Mouse (Mus musculus) myocyte (in vitro differentiated cells): ENCODE results near the gene F11r.

ENCODE experiments used
- CEBPB ChIP-seq: IDR thresholded peaks from 2 replicates; pipeline ENCODE4 v1.6.1; 2011; ENCODE audit warnings: mild to moderate bottlenecking, moderate library complexity; ENCODE audit not compliant: poor library complexity, insufficient read depth, severe bottlenecking
- E2F4 ChIP-seq: IDR thresholded peaks from one replicate; pipeline ENCODE4 v1.6.1; 2011; ENCODE audit warnings: mild to moderate bottlenecking, control low read depth, moderate library complexity; ENCODE audit not compliant: insufficient read depth
- MAX ChIP-seq: IDR thresholded peaks from one replicate; pipeline ENCODE4 v1.6.1; 2011; ENCODE audit warnings: low read depth, mild to moderate bottlenecking, control low read depth
- MYOD1 ChIP-seq, 3 experiments: IDR thresholded peaks; one replicate each; pipeline ENCODE4 v1.6.1; 2011; ENCODE audit warnings: control low read depth in 2 of 3, low read depth in 2 of 3, mild to moderate bottlenecking in 2 of 3, moderate library complexity in 1 of 3; ENCODE audit not compliant: insufficient read length in 2 of 3, control insufficient read depth in 1 of 3
- MYOG ChIP-seq, 3 experiments: IDR thresholded peaks; one replicate each; pipeline ENCODE4 v1.6.1; 2011; ENCODE audit warnings: control low read depth in 2 of 3, low read depth in 2 of 3, mild to moderate bottlenecking in 2 of 3; ENCODE audit not compliant: insufficient read length in 2 of 3, control insufficient read depth in 1 of 3, insufficient read depth in 1 of 3
- POLR2A ChIP-seq: IDR thresholded peaks from one replicate; pipeline ENCODE4 v1.6.1; 2011; ENCODE audit warnings: low read depth, mild to moderate bottlenecking, control low read depth, moderate library complexity; ENCODE audit not compliant: insufficient read length
- POLR2AphosphoS2 ChIP-seq: IDR thresholded peaks from one replicate; pipeline ENCODE4 v1.6.1; 2011; ENCODE audit warnings: low read depth, control low read depth; ENCODE audit not compliant: insufficient read length
- REST ChIP-seq: IDR thresholded peaks from one replicate; pipeline ENCODE4 v1.6.1; 2011; ENCODE audit warnings: mild to moderate bottlenecking, control low read depth, moderate library complexity; ENCODE audit not compliant: insufficient read depth, insufficient read length
- SRF ChIP-seq: IDR thresholded peaks from one replicate; pipeline ENCODE4 v1.6.1; 2011; ENCODE audit warnings: low read depth; ENCODE audit not compliant: control insufficient read depth, insufficient read length
- TCF12 ChIP-seq: IDR thresholded peaks from one replicate; pipeline ENCODE4 v1.6.1; 2011; ENCODE audit warnings: mild to moderate bottlenecking, control low read depth; ENCODE audit not compliant: poor library complexity, insufficient read depth, severe bottlenecking
- TCF3 ChIP-seq: IDR thresholded peaks from one replicate; pipeline ENCODE4 v1.6.1; 2011; ENCODE audit warnings: low read depth, control low read depth; ENCODE audit not compliant: insufficient read length
- USF1 ChIP-seq: IDR thresholded peaks from one replicate; pipeline ENCODE4 v1.6.1; 2011; ENCODE audit warnings: low read depth, mild to moderate bottlenecking, control low read depth, moderate library complexity

DNA sequence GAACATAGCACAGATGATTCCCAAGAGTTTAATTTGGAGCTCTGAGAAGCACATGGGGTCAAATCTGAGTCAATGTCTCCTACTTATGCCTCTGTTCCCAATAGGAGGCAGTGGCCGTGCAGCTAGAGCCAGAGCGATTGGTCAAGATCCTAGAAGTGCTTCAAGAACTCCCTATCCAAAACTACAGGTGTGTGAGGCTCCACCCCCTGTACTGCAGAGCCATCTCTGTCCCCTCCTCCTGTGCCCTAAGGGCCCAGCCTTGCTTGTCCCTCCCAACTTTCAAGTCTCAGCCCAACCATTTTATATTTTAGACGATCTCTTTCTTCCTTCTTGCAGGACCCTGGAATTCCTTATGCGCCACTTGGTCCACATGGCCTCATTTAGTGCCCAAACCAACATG, 35.5 kb upstream of the F11r start:
- TF ChIP-seq POLR2A (no peak), E2F4 (no peak), USF1 (no peak), POLR2AphosphoS2 (no peak), TCF12 (no peak), MYOG (IDR thresholded peaks at IDR 0.05; ENCODE audit: control insufficient read depth in 1 of 3, insufficient read depth in 1 of 3, insufficient read length in 2 of 3, low read depth in 2 of 3) (no peak), SRF (no peak), MAX (no peak), MYOD1 (IDR thresholded peaks at IDR 0.05; ENCODE audit: control insufficient read depth in 1 of 3, insufficient read length in 2 of 3, low read depth in 2 of 3) (no peak), TCF3 (no peak), REST (no peak), CEBPB (no peak)
